Mouse (Mus musculus) olfactory bulb, adult 2 months (tissue): ENCODE results near the gene Gm49361.

Experiments
- CTCF ChIP-seq: fragments of 200-500 bp; IDR thresholded peaks from 2 replicates; pipeline ENCODE4 v1.5.1; 2012; ENCODE audit warnings: low read depth, mild to moderate bottlenecking, low read length, moderate library complexity; ENCODE audit not compliant: insufficient read depth
- POLR2A ChIP-seq: fragments of 200-500 bp; IDR thresholded peaks from 2 replicates; pipeline ENCODE4 v1.6.1; 2012; ENCODE audit warnings: mild to moderate bottlenecking, low read depth, low read length, moderate library complexity; ENCODE audit not compliant: insufficient read depth

DNA sequence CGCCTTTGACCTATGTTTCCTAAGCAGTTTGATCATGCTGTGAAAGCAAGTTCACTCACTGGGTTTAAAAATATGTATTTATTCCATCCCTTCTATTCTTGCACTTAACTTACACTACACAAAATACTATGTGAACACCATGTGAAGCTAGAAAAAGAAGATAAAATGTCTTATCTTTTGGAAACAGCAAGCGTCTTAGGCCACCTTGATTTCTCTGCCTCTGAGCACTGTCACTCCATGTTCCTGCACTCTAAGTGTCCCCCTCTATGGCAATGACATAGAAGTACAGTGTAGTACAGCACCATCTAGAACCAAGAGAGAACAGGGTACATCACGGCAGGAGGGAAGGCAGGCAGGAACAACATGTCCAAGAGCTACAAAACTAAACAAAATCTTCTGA is 123.0 kb downstream of the Gm49361 start:
- TF ChIP-seq CTCF: no peak
- no peak for TF ChIP-seq POLR2A
